In the genomic region with DNA sequence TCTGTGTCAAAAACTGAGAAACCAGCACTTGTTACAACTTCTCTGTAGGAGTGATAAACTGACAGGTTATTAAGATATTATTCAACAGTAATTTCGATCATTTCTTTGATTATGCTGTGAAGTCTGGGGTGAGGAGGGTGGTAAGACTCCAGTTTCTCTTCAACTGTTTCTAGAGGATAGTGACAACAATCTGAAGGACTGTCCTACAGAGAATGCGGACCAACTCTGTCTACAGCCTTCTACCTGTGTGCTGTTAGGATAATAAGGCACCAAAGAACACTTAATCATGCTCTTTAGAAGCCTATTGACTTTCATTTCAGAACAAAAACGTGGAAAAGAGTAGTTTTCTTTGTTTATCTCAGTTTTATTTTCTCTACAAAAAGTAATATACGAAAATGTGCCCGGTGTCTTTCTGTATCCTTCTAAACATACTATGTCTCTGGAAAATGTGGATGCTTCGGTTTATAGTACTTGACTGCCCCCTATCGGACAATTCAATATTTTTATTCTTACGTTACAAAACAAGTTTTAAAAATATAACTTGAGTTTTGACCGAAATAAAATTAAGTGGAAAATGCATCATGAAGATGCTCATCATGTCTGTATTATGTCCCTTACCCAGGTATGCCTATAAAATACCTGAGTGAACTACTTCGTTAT, we compare ENCODE assay signal across 11 mouse cellular contexts. TPM values are rescaled to one million over a fixed set of nuclear protein-coding genes. Genes with fewer than 3 reads are reported as not detected.
DNase-seq lines count a peak whose midpoint lies in the region; ATAC-seq and TF ChIP-seq lines count a peak whose summit lies in the region.
"Had no signal": no experiment of that assay in that cellular context is flagged by ENCODE, and none has a peak within 500 bp of the region (broad histone marks: within the 10 kb centered on the region; RNA-seq: fewer than 3 reads in every experiment).

No protein-coding gene starts in this region.

- H3K27me3 ChIP-seq in kidney, adult 2 months (replicated peaks; ENCODE audit: control insufficient read depth, insufficient read depth, low read length): no peaks in the 10 kb centered on the region
- H3K27me3 ChIP-seq in kidney, embryonic 14.5 days (ENCODE audit: control insufficient read depth, insufficient read depth, low read length): no peaks in the 10 kb centered on the region
- H3K27me3 ChIP-seq in CH12.LX (replicated peaks) (no peaks in the 10 kb centered on the region), MEL (ENCODE audit: control insufficient read depth in 1 of 2, insufficient read depth in 2 of 2, low read length in 2 of 2) (no peaks in the 10 kb centered on the region)
- H3K27me3 ChIP-seq in embryonic facial prominence, embryonic 14.5 days (replicated peaks; ENCODE audit: control insufficient read depth, insufficient read depth, low read length): no peaks in the 10 kb centered on the region
- H3K27me3 ChIP-seq: heart, embryonic 13.5 days had no signal

- ATAC-seq in kidney, embryonic 14.5 days (ENCODE audit: low FRiP score, low TSS enrichment): no peak
- no peak for ATAC-seq in embryonic facial prominence, embryonic 14.5 days (ENCODE audit: low read depth)

- H3K9ac ChIP-seq in kidney, embryonic 14.5 days (ENCODE audit: low read depth, low read length): no peak overlapping the region
- no peak overlapping the region for H3K9ac ChIP-seq in CH12.LX (ENCODE audit: insufficient read depth, low read depth)
- no peak overlapping the region for H3K9ac ChIP-seq in MEL (ENCODE audit: control insufficient read depth, low read depth, low read length, poor library complexity, severe bottlenecking)
- H3K9ac ChIP-seq in embryonic facial prominence, embryonic 14.5 days (ENCODE audit: low read depth, low read length): no peak overlapping the region
- H3K9ac ChIP-seq: heart, embryonic 13.5 days had no signal

- TF ChIP-seq RAD21 in CH12.LX (IDR thresholded peaks at IDR 0.05; ENCODE audit: low read depth, low read length): peak; percentile 59
- TF ChIP-seq RAD21 in MEL (IDR thresholded peaks at IDR 0.05; ENCODE audit: low read depth, low read length): peak; percentile 89

- dilution Hi-C loops in CH12.LX (cut with MboI; ENCODE audit: extremely low pct_ligation_motif_present, extremely low pct_unique_long_range_greater_than_20kb, low sequenced_read_pairs): no loop called here

- TF ChIP-seq CTCF in kidney, adult 2 months (conservative IDR thresholded peaks at IDR 0.05; ENCODE audit: insufficient read depth, insufficient read length, low read depth, low read length): no peak
- peak in 1 of 2 experiments; percentile 39; a peak in 1 of 4 replicates for TF ChIP-seq CTCF in CH12.LX (conservative IDR thresholded peaks at IDR 0.05 in 1 of 2, IDR thresholded peaks at IDR 0.05 in 1 of 2; ENCODE audit: low read depth in 2 of 2, low read length in 2 of 2)
- TF ChIP-seq CTCF in MEL (IDR thresholded peaks at IDR 0.05 in 2 of 3, conservative IDR thresholded peaks at IDR 0.05 in 1 of 3; ENCODE audit: control insufficient read depth in 1 of 3, insufficient read depth in 1 of 3, low read depth in 2 of 3, low read length in 3 of 3, poor library complexity in 1 of 3, severe bottlenecking in 1 of 3): peak; percentile 6 to 66 (median 27); a peak in 3 of 6 replicates

- no peak overlapping the region for H3K4me3 ChIP-seq in kidney, adult 2 months (ENCODE audit: insufficient read depth, low read depth, low read length)
- no peak overlapping the region for H3K4me3 ChIP-seq in kidney, embryonic 14.5 days (ENCODE audit: low read length)
- no peak overlapping the region for H3K4me3 ChIP-seq in CH12.LX (replicated peaks in 1 of 3; ENCODE audit: low read depth in 2 of 3, low read length in 2 of 3, poor library complexity in 1 of 3)
- no peak overlapping the region for H3K4me3 ChIP-seq in MEL (ENCODE audit: control insufficient read depth in 1 of 2, insufficient read depth in 1 of 2, low read depth in 2 of 2, low read length in 2 of 2)
- H3K4me3 ChIP-seq in embryonic facial prominence, embryonic 14.5 days (ENCODE audit: low read depth, low read length): no peak overlapping the region
- H3K4me3 ChIP-seq: heart, embryonic 13.5 days had no signal

- WGBS in kidney, adult 2 months: 29% methylated on average over 10 of the region's 10 CpGs
- 35% methylated on average over 10 of the region's 10 CpGs for WGBS in kidney, embryonic 14.5 days
- WGBS in embryonic facial prominence, embryonic 14.5 days: 29% methylated on average over 10 of the region's 10 CpGs

- no peaks in the 10 kb centered on the region for H3K36me3 ChIP-seq in kidney, adult 2 months (ENCODE audit: control insufficient read depth, insufficient read depth, low read length)
- H3K36me3 ChIP-seq in kidney, embryonic 14.5 days (ENCODE audit: control insufficient read depth, insufficient read depth, low read length): no peaks in the 10 kb centered on the region
- H3K36me3 ChIP-seq in CH12.LX (replicated peaks in 1 of 2; ENCODE audit: control insufficient read depth in 1 of 2, insufficient read depth in 1 of 2, low read length in 1 of 2): no peaks in the 10 kb centered on the region
- no peaks in the 10 kb centered on the region for H3K36me3 ChIP-seq in MEL (ENCODE audit: control insufficient read depth in 1 of 2, insufficient read depth in 2 of 2, low read length in 2 of 2)
- no peaks in the 10 kb centered on the region for H3K36me3 ChIP-seq in embryonic facial prominence, embryonic 14.5 days (ENCODE audit: control insufficient read depth, insufficient read depth, low read length)
- H3K36me3 ChIP-seq: heart, embryonic 13.5 days had no signal

- peak; percentile 3 for DNase-seq in kidney, adult 2 months
- DNase-seq in CH12.LX (ENCODE audit: extremely low read depth) (peak; percentile 26), MEL (ENCODE audit: low read depth, low spot score) (peak; percentile 59)
- DNase-seq in embryonic facial prominence, embryonic 14.5 days (ENCODE audit: low spot score): peak; percentile 48
- no peak for DNase-seq in yolk sac, embryonic 10.5 days (ENCODE audit: low spot score)
- DNase-seq in urinary bladder, adult 2 months (ENCODE audit: low spot score): no peak
- DNase-seq: adrenal gland, postnatal 10 days; kidney, postnatal 36 days had no signal

- TF ChIP-seq EP300 in CH12.LX (IDR thresholded peaks at IDR 0.05; ENCODE audit: low read length) (no peak), MEL (IDR thresholded peaks at IDR 0.05; ENCODE audit: low read depth in 1 of 2, low read length in 2 of 2) (no peak)

- H3K79me2 ChIP-seq in CH12.LX (replicated peaks; ENCODE audit: control insufficient read depth, extremely low read depth, insufficient read depth, poor library complexity, severe bottlenecking) (no peaks in the 10 kb centered on the region), MEL (ENCODE audit: control insufficient read depth, insufficient read depth, low read length, poor library complexity) (no peaks in the 10 kb centered on the region)

- no peaks in the 10 kb centered on the region for H3K9me3 ChIP-seq in kidney, embryonic 14.5 days (ENCODE audit: control insufficient read depth, low read length)
- H3K9me3 ChIP-seq in CH12.LX (replicated peaks; ENCODE audit: low read length): no peaks in the 10 kb centered on the region
- no peaks in the 10 kb centered on the region for H3K9me3 ChIP-seq in MEL (replicated peaks; ENCODE audit: insufficient read depth, low read length)
- no peaks in the 10 kb centered on the region for H3K9me3 ChIP-seq in embryonic facial prominence, embryonic 14.5 days (ENCODE audit: control insufficient read depth, low read length)
- H3K9me3 ChIP-seq: heart, embryonic 13.5 days had no signal

- no peak for TF ChIP-seq POLR2A in kidney, adult 2 months (IDR thresholded peaks at IDR 0.05; ENCODE audit: low read depth, low read length)
- TF ChIP-seq POLR2A in CH12.LX (IDR thresholded peaks at IDR 0.05; ENCODE audit: low read depth, low read length) (no peak), MEL (IDR thresholded peaks at IDR 0.05; ENCODE audit: control insufficient read depth in 1 of 2, insufficient read depth in 1 of 2, low read depth in 1 of 2, low read length in 2 of 2, poor library complexity in 1 of 2) (no peak)

- no peak overlapping the region for H3K4me2 ChIP-seq in kidney, embryonic 14.5 days (replicated peaks; ENCODE audit: low read depth, low read length)
- no peak overlapping the region for H3K4me2 ChIP-seq in CH12.LX (ENCODE audit: insufficient read depth, low read depth, poor library complexity, severe bottlenecking)
- no peak overlapping the region for H3K4me2 ChIP-seq in embryonic facial prominence, embryonic 14.5 days (ENCODE audit: low read depth, low read length)
- H3K4me2 ChIP-seq: heart, embryonic 13.5 days had no signal

- in situ Hi-C loops in CH12.LX (cut with MboI; ENCODE audit: low pct_ligation_motif_present, low pct_unique_long_range_greater_than_20kb, low sequenced_read_pairs): no loop called here

- no peak overlapping the region for H3K27ac ChIP-seq in kidney, adult 2 months (ENCODE audit: insufficient read depth, low read depth, low read length)
- H3K27ac ChIP-seq in kidney, embryonic 14.5 days (ENCODE audit: low read depth, low read length): no peak overlapping the region
- H3K27ac ChIP-seq in CH12.LX (ENCODE audit: insufficient read depth, low read depth): no peak overlapping the region
- H3K27ac ChIP-seq in MEL (ENCODE audit: control insufficient read depth, low read depth, low read length): no peak overlapping the region
- H3K27ac ChIP-seq in embryonic facial prominence, embryonic 14.5 days (replicated peaks; ENCODE audit: low read depth, low read length): no peak overlapping the region
- H3K27ac ChIP-seq: heart, embryonic 13.5 days had no signal

- H3K4me1 ChIP-seq in kidney, adult 2 months (ENCODE audit: control insufficient read depth, insufficient read depth, low read length): no peaks in the 10 kb centered on the region
- no peaks in the 10 kb centered on the region for H3K4me1 ChIP-seq in kidney, embryonic 14.5 days (ENCODE audit: control insufficient read depth, insufficient read depth, low read length)
- H3K4me1 ChIP-seq in CH12.LX (ENCODE audit: control insufficient read depth in 1 of 2, insufficient read depth in 2 of 2) (0 out of 4 replicates have a peak, but pooled peaks cover 0 to 2% of the 10 kb centered on the region in 2 experiments), MEL (ENCODE audit: control insufficient read depth in 1 of 2, insufficient read depth in 2 of 2, low read length in 2 of 2) (no peaks in the 10 kb centered on the region)
- no peaks in the 10 kb centered on the region for H3K4me1 ChIP-seq in embryonic facial prominence, embryonic 14.5 days (ENCODE audit: control insufficient read depth, insufficient read depth, low read length)
- H3K4me1 ChIP-seq: heart, embryonic 13.5 days had no signal

RNA-seq across cellular contexts. Expression of gene Lrp1b, which starts 8.4 kb away (rescaled TPM):
- not detected in 2 replicates for polyA plus RNA-seq in kidney, adult 2 months (2012; rRNA removed)
- 0.46 and 0.53 TPM in 2 replicates for polyA plus RNA-seq in kidney, embryonic 14.5 days (2014; fragmentation: Nextera tagmentation; extraction: Ambion mirVana)
- total RNA-seq in CH12.LX (2012; rRNA removed) (not detected in 2 replicates), CH12.LX (2014; rRNA removed) (not detected in 2 replicates), MEL (2012; rRNA removed) (not detected in 2 replicates)
- polyA plus RNA-seq in CH12.LX (2012; ENCODE audit: insufficient read length, low read depth) (not detected in 2 replicates), MEL (2012; ENCODE audit: insufficient read depth in 1 of 2, insufficient read length in 2 of 2, low read depth in 1 of 2, low replicate concordance in 2 of 2, missing spikeins in 1 of 2) (not detected)
- 1.7 TPM in 2 replicates for polyA plus RNA-seq in embryonic facial prominence, embryonic 14.5 days (2014; fragmentation: Nextera tagmentation; extraction: Ambion mirVana)
- 0.01 and 0.03 TPM in 2 replicates for polyA plus RNA-seq in urinary bladder, adult 2 months (2012; rRNA removed)
- polyA plus RNA-seq: liver, embryonic 16.5 days had no signal

Comparison
In these comparisons a context has a peak if more than half of its experiments do, and no peak if none do; other contexts are left out.
1. DNase-seq: peak in kidney, adult 2 months (single experiment), CH12.LX (single experiment), MEL (single experiment) and embryonic facial prominence, embryonic 14.5 days (single experiment); none in yolk sac, embryonic 10.5 days (single experiment) and urinary bladder, adult 2 months (single experiment).